Mouse (Mus musculus) lung, postnatal 4 days (tissue): Measurements from ENCODE around the gene Zfp428.

ENCODE experiments used
- DNase-seq, 2 experiments: peaks; one replicate each; pipeline ENCODE4 v3.0.0; 2021

Zfp428 gene

DNA sequence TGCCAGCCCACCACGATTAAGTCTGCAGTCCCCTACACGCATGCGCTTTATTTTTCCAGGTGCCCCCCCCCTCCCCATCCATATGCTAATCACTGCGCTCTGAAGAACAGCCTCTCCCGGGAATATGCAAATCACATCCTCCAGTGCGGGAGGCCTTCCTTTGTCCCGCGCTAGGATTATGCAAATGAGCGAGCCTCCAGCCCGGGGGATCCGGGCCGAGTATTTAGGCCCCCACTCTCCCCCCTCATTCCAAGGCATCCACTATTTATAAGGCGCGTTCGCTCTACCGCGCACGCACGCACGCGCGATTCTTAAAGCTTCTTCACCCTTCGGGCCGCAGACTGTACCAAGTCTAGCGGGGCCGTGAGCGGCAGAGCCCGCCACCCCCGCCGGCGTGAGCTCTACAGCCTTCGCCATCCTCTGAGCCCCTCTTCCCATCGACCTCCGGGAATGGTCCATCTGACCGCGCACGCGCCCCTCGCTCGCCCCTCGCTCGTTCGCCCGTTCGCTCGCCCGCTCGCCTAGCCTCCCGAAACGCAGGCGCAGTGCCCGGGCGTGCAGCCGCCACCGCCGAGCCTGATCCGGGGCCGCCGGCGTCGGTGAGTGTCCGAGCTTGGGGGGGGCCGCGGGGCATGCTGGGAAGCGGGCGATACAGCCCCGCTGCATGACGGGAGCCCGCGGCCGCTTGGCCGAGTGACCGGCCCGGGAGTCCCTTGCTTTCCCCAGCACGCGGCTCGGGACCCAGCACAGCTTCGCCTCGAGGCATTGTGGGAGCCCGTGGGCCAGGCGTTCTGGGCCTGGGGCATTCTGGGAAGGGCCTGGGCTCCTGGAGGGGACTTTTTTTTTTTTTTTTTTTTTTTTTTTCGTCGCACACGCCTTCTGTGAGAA is at the start of gene Zfp428:
Gene Zfp428 (plus strand): TSS at position 169 of the 888 bp plus-strand sequence.
- DNase-seq, result peak; percentile 90 to 91

GRCm38 (mm10) chr7:24457726-24458370 is 49.0 kb upstream of the Zfp428 start:
- peak in 1 of 2 experiments; percentile 27 for DNase-seq

DNA sequence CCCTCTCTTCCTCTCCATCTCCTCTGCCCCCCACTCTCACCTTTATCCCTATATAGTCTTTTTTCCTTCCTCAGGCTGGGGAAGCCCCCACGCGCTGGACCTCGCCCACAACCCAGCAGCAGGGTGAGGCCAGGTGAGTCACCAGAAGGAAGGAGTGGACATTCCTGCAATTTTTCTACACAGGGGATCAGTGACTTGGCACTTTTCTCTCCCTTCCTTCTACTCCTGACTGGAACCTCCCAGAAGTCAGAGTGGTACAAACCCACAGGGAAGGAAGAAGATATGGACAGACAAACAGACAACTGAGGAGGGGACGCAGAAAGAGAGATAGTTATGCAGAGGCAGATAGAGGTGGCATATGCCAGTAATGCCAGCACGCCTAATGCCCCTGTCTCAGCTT is 47.4 kb upstream of the Zfp428 start:
- DNase-seq, result peak in 1 of 2 experiments; percentile 45

DNA sequence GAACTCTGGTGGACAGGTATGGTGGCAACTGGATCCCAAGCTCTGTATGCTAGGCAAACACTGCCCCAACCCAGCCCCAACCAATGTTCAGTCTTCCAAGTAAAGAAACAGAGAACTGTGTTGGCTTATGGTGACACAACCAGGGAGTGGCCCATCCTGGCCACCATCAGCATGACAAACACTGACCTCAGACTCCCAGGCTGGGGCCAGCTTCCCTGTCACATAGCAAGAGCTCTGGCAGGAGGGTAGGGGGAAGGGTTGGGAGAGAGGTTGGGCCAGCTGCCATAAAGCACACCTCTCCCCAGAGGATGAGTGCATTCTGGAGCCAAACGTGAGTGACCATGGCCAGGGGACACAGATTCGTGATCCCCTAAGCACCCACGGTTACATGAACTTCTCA is 47.0 kb upstream of the Zfp428 start:
- peak; percentile 79 to 83 for DNase-seq

GRCm38 (mm10) chr7:24461376-24462051 is 45.3 kb upstream of the Zfp428 start:
- peak; percentile 70 to 71 for DNase-seq

DNA sequence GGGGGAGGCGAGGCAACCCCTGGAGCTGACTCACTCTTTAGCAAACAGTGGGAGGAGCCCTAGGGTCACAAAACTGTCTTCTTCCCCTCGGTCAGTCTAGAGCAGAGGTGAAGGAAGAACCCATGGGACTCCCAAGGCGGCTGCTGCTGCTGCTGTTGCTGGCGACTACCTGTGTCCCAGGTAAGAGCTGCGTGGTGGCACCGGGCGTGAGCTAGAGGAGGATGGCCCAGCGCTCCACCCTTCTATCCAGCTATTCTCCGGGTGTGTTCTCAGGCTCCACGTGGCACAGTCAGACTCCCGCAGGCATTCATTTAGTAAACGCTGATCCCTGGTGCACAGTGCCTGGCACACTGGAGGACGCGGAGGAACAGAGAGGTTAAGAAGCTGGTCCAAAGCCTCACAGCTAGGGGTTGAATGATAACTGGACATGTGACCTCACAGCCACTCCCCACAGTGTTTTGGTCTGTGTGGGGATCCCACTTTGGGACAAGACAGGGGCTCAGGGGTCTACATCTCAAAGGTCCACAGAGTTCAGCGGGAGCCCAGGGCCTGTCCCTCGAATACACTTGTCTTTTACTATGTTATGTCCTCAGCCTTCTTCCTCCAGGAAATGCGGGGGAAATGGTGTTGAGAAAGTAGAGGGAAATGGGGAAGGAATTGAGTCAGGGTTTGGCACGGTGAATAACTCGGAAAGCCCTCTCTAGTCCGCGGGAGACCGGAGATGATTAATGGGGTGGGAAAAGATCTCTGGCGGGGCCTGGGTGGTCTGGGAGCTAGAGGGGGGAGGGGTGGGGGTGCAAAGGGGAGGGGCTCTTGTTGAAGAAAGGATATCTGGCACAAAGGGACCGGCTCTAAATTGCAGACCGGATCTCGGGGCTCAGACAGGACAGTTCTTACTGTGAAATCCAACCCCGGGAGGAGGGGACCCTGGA is 44.2 kb upstream of the Zfp428 start, which contains the start of gene Plaur:
Gene Plaur (plus strand): TSS at position 97 of the 932 bp plus-strand sequence.
- DNase-seq, result peak; percentile 72 to 75

DNA sequence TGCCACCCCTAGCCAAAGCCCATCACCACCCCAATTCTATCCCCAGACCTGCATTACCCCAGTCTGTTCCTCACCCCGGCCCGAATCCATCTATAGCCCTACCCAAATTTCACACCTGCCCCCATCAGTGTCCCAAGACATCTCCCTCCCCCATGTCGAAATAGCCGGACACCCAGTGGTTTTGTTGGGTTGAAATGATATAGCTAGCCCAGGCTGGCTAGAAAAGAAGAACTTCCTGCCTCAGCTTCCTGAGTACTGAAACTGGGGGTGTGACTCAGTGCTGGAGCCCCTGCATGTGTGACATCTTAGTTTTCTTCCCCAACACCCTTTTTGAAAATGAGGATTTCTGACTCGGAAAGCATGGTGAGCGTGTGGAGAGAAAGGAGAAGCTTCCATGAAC is 40.0 kb upstream of the Zfp428 start:
- DNase-seq, result no peak

DNA sequence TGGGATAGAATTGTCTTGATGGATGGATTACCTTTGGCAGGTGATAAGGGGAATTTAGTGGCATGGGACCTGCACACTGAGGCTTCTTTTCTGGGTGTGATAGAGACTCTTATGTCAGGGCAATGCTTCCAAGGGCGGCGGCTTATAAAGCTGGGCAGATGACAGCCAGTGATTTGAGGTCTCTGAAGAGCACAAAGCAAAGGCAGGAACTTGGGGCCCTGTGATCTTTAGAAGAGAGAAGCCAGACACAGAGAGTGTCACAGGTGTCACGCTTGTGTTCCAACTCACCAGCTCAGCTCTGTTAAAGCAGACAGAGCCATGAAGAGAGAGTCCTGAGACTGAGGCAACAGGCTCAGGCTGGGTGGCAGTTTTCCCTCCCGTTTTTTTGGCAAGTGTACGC is 38.9 kb upstream of the Zfp428 start:
- no peak for DNase-seq

DNA sequence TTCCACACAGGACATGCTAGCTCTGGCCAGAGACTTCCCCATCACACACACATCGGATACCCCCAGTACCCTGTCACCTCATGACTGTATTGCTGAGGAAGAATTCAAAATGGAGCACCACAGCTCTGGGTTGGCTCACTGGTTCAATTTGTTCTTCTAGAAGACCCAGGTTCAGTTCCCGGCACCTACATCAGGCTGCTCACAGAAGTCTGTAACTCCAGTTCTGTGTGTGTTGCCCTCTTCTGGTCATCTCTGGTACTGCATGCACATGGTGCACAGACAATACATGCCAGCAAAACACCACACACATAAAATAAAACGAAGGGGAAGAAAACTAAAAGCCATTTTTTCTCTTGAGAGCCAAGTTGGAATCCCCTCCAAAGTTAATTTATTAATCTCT is 37.7 kb upstream of the Zfp428 start:
- peak in 1 of 2 experiments; percentile 43 for DNase-seq

DNA sequence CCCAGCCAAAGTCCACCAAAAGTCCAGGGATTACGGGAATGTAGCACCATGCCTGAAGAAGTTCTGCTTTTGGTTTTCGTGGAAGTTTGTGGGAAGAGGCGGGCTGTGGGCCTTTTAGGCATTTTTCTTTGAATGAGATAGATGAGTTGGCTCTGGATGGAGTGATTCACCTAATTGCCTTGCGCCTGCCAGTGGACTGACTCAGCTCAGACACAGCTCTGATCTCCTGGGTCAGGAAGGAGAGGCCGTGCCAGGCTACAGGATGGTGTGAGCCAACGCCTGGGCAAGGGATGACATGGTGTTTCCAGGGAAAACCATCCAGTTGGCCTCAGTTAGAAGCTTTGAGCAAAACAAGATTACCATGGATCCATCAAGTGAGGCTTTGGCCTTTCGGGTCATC is 36.5 kb upstream of the Zfp428 start:
- DNase-seq, result no peak

- DNase-seq, result peak in 1 of 2 experiments; percentile 20
Measured at GRCm38 (mm10) chr7:24472442-24472841, 34.4 kb upstream of the Zfp428 start.

DNA sequence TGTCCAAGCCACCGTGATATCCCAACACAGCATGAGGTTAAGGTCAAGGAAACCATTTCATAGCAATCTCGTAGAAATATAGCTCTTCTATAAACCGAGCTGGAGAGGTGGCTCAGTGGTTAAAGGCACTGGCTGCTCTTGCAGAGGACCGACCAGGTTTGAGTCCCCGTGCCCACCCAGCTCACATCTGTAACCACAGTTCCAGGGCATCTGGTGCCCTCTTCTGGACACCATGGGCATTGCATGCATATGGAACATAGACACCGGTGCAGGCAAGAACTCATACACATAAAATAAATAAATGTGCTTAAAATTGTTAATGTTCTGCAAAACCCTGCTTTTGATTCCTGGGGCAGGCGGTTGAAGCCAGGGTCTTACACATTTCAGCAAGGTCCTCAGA is 33.9 kb upstream of the Zfp428 start:
- peak in 1 of 2 experiments; percentile 55 for DNase-seq

DNA sequence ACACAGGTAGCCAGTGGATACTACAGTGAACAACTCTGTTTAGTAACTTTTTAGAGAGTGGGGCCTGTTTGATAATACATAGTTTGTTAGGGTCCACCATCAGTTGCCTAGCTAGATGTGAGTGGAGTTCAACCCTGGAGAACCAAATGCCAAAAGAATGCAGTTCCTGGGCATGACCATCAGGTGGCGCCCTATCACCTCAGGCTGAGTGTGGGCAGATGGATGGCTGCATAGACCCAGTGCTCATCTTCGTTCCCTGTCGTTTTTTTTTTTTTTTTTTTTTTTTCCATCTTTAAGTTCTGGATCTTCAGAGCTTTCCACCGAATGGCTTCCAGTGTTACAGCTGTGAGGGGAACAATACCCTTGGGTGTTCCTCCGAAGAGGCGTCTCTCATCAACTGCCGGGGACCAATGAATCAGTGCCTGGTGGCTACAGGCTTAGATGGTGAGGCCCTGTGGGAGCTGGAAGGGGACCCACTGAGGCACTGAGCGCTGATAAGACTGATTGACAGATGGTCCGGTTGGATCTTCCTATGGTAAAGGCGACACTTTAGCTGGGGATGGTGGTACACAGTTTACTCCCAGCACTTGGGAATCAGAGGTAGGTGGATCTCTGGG is 32.8 kb upstream of the Zfp428 start:
- peak; percentile 66 to 79 for DNase-seq

- DNase-seq, result peak in 1 of 2 experiments; percentile 56
Measured at GRCm38 (mm10) chr7:24474811-24475506, 31.8 kb upstream of the Zfp428 start.

DNA sequence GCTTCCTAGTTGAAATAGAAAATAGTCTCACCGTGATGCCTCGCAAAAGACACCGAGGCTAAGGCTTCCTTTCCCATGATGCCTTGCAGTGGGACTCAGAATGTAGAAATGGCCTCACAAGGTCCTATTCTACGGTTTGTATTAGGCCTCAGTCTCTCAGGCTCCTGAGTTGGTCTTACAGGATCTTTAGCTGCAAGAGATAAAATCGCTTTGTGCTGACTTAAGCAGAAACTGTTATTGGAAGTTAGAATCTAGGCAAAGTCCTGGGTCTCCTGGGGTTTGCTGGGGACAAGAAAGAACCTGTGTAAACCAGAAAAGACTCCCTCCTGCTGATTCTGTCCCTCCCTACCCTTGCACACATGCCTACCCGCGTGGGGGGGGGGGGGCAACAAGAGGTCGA is 30.5 kb upstream of the Zfp428 start:
- DNase-seq, result no peak

DNA sequence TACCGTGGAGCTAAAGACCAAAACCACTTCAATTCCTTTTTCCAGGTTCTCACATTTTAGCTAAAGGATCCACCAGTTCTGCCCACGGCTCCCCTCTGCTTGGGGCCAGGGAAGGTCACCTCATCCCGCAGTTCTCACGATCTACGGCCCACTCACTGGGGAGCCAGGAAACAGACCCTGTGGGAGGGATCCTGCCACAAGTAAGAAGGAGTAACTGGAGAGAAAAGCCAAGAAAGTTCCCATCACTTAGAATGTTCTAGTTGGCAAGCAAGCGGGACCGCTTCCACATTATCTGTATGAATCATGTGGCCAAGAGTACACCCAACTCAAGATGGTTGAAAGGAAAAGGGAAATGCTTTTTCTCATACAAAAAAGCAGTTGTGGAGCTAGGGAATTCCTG is 29.9 kb upstream of the Zfp428 start:
- DNase-seq, result no peak

DNA sequence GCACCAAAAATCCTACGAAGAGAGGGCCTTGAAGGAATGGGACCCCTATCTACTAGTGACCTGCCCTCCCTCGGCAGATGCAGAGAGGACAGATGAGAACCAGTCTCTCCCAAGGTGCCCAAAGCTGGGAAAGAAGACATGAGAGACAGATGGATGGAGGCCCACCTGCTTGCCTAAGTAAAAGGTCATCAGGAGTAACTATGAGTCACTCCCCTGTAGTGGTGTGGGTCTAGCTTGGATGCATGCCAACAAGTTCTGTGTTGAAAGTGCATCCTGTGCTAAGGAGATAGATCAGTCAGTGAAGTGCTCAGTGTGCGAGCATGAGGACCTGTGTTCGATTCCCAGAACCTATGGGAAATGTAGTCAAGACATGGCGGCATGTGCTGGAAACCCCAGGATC is 27.9 kb upstream of the Zfp428 start:
- DNase-seq, result no peak

- no peak for DNase-seq
Measured at GRCm38 (mm10) chr7:24479685-24480084, 27.1 kb upstream of the Zfp428 start.

DNA sequence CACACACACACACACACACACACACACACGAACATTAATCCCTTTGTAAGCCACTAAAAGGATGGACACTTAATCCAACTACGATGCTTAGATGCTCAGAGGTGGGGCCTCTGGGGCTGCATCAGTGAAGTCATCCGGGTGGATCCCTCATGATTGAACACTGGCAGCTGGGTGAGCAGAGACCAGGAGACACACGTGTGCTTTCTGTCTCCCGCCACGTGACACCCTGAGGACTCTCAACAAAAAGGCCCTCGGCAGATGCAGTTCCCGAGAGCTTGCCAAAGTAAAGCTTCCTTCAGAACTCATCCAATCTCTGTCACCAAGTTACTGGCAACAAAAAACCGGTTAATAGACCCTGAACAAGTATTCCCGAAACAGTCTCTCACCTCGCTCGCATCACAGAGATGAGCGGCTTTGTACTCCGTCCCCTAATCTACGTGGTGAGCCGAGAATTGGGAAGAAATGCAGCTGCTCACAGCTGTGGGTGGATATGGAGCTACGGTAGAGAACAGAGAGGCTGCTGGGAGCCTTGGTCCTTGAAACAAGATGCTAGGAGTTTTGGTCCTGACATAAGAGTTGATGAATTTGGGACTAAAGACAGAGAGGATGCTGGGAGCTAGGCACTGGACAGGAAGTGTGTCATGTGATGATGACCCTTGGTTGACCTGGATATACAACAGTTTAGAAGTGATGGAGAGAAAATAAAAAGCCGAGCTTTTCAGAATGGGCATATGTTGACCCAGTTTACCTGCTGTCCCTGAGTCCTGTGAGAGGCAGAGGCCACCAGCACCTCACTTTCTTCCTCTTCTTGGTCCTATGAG is 26.5 kb upstream of the Zfp428 start:
- no peak for DNase-seq

GRCm38 (mm10) chr7:24480986-24481473 is 25.8 kb upstream of the Zfp428 start:
- DNase-seq, result no peak
